Mouse (Mus musculus): ENCODE measurements around the gene Impg2. TPM values are rescaled to one million over a fixed set of nuclear protein-coding genes. Genes with fewer than 3 reads are reported as not detected.

Gene Impg2
- polyA plus RNA-seq, 1 experiment from 2014 or later = 0.23 TPM

DNA sequence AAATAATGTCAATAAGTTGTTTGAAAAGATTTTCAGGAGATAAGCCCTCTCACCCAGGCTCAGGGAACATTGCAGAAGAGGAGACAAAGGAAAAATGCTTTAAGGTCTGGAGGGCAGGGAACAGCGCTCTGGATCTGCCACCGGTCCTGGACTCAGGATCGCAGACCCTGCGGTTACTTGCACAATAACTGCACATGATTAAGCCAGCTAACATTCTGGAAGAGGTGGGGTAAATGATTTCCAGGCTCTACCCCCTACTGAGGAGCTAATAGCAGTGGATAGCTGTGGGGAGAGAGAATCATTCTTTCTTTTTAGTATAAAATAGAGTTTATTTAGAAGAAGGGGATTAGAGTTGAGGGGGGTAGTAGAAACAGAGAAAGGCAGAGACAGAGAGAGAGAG lies 103.5 kb downstream of the Impg2 start:
- no peak for ATAC-seq
- H3K4me3 ChIP-seq (replicated peaks) = no peak overlapping the region
- no peak overlapping the region for H3K9ac ChIP-seq (replicated peaks)
- no peaks in the 10 kb centered on the region for H3K9me3 ChIP-seq
- H3K4me1 ChIP-seq (replicated peaks) = no peaks in the 10 kb centered on the region
- H3K4me2 ChIP-seq (replicated peaks) = no peak overlapping the region
- WGBS = 45% methylated on average over 4 of the region's 4 CpGs
- no peak overlapping the region for H3K27ac ChIP-seq
- no peaks in the 10 kb centered on the region for H3K27me3 ChIP-seq
- no peaks in the 10 kb centered on the region for H3K36me3 ChIP-seq

DNA sequence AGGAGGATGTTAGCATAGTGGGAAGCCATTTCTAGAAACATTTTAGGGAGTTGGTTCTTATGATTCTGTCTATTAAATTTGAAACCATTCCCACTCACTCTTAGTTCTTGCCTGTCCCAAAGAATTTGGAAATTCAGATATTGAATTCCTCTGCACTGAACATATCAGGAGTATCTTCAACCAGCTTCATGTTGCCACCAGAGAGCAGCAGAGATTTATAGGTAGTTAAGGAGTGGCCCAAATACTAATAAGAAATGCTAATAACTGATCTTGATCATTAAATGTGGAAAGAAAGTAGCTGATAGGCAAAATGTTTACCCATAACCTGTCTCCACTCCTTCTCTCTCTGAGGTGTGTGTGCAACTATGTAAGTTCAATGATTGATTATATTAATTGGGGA lies 107.2 kb downstream of the Impg2 start:
- Histone ChIP-seq H3K27me3 (no peaks in the 10 kb centered on the region), H3K4me3 (replicated peaks) (no peak overlapping the region), H3K27ac (no peak overlapping the region), H3K4me1 (replicated peaks) (no peaks in the 10 kb centered on the region), H3K4me2 (replicated peaks) (no peak overlapping the region), H3K36me3 (no peaks in the 10 kb centered on the region), H3K9me3 (peaks cover 3% of the 10 kb centered on the region; the same call in 1 of the 2 replicates), H3K9ac (replicated peaks) (no peak overlapping the region)
- ATAC-seq = no peak

Other genes with a start within 250 kb of the Impg2 start
- gene Rpl24, start 238.0 kb upstream of the Impg2 start, polyA plus RNA-seq (2015; fragmentation: Nextera tagmentation; extraction: Ambion mirVana) = 616 and 636 TPM in 2 replicates
- gene Zbtb11, start 230.4 kb upstream of the Impg2 start, polyA plus RNA-seq (2015; fragmentation: Nextera tagmentation; extraction: Ambion mirVana) = 21.2 and 21.4 TPM in 2 replicates
- 259 and 279 TPM in 2 replicates for gene Pcnp, start 174.6 kb upstream of the Impg2 start, polyA plus RNA-seq (2015; fragmentation: Nextera tagmentation; extraction: Ambion mirVana)
- gene Trmt10c, start 166.5 kb upstream of the Impg2 start, polyA plus RNA-seq (2015; fragmentation: Nextera tagmentation; extraction: Ambion mirVana) = 23.2 and 23.8 TPM in 2 replicates
- gene Senp7, start 156.0 kb upstream of the Impg2 start, polyA plus RNA-seq (2015; fragmentation: Nextera tagmentation; extraction: Ambion mirVana) = 65.1 and 73.7 TPM in 2 replicates

Data from midbrain, embryonic 13.5 days (tissue).